Mouse (Mus musculus) E14TG2a.4 (cell line): ENCODE results near the gene Chid1.

ENCODE experiments used
- H3K27me3 ChIP-seq: 2 replicates; pipeline ENCODE4 v1.6.1; 2014; ENCODE audit warnings: low read length, control low read depth; ENCODE audit not compliant: insufficient read depth
- H3K36me3 ChIP-seq: 2 replicates; pipeline ENCODE4 v1.6.1; 2014; ENCODE audit warnings: low read length, control low read depth; ENCODE audit not compliant: insufficient read depth
- H3K4me1 ChIP-seq: replicated peaks from 2 replicates; pipeline ENCODE4 v1.6.1; 2014; ENCODE audit warnings: low read depth, low read length, control low read depth
- H3K4me3 ChIP-seq: replicated peaks from 2 replicates; pipeline ENCODE4 v1.5.1; 2014; ENCODE audit warnings: mild to moderate bottlenecking, low read length
- H3K9me3 ChIP-seq: 2 replicates; pipeline ENCODE4 v1.6.1; 2014; ENCODE audit warnings: low read length, control low read depth
- CTCF ChIP-seq: conservative IDR thresholded peaks from 2 replicates; pipeline ENCODE4 v1.5.1; 2014; ENCODE audit warnings: low read length
- NANOG ChIP-seq: IDR thresholded peaks from 2 replicates; pipeline ENCODE4 v1.6.1; 2014; ENCODE audit warnings: borderline replicate concordance, low read length, mixed read lengths
- POU5F1 ChIP-seq: IDR thresholded peaks from 2 replicates; pipeline ENCODE4 v1.6.1; 2014; ENCODE audit warnings: low read length, borderline replicate concordance

The Chid1 gene

GRCm38 (mm10) chr7:141475011-141475804 is 64.4 kb downstream of the Chid1 start, which contains the start of the genes Polr2l and Tspan4:
Polr2l (minus strand) TSS chr7:141475132.
Tspan4 (plus strand) TSS chr7:141475240.
- TF ChIP-seq POU5F1 (no peak), CTCF (no peak), NANOG (no peak)
- Histone ChIP-seq H3K9me3 (no peaks in the 10 kb centered on the region), H3K36me3 (peaks cover 36% of the 10 kb centered on the region), H3K4me1 (peaks cover 69% of the 10 kb centered on the region), H3K27me3 (peaks cover 19% of the 10 kb centered on the region), H3K4me3 (peak within 1 kb of the TSS; percentile 96)

GRCm38 (mm10) chr7:141474160-141474559 is 65.5 kb downstream of the Chid1 start:
- Histone ChIP-seq H3K9me3 (no peaks in the 10 kb centered on the region), H3K4me3 (peak overlapping the region; percentile 96), H3K4me1 (peaks cover 79% of the 10 kb centered on the region), H3K27me3 (peaks cover 15% of the 10 kb centered on the region), H3K36me3 (peaks cover 46% of the 10 kb centered on the region)
- TF ChIP-seq POU5F1, result no peak
- no peak for TF ChIP-seq NANOG
- no peak for TF ChIP-seq CTCF

DNA sequence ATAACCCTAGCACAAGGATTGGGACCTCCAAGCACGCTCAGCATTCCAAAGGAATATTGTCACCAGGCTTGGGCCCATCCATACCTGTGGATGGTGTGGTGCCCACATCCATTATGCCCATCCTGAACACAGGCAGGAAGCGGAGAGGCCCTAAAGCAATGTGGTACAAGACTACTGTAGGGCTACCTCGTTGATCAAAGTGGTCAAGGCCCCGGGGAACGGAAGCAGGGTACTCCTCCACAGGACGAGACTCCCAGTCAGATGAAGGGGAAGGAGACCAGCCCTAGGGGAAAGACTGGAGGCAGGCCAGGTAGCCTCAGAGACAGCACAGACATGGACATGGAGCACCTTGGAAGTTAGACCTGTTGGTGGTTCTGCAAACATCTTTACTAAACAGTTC is 66.9 kb downstream of the Chid1 start:
- Histone ChIP-seq H3K9me3 (no peaks in the 10 kb centered on the region), H3K4me3 (0 out of 2 replicates have a peak overlapping the region, but pooled peaks have one; percentile 96)
- TF ChIP-seq NANOG (no peak), CTCF (no peak), POU5F1 (no peak)

DNA sequence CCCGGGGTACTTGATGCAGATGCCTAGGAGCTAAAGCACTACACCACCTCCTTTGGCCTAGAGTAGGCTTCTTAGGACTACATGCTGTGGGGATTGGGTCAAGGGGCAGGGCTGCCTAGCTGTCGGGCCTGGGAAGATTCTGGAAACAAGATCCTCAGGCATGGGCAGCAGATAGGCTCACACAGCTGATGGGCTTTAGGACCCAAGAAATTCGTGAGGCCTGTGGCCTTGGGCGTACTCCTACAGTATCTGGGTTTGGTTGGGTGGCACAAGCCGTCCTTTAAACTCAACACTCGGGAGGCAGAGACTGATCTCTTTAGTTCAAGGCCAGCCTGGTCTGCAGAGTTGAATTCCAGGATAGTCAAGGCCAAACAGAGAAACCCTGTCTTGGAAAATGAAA is 67.4 kb downstream of the Chid1 start:
- no peak overlapping the region for H3K4me3 ChIP-seq
- peaks cover 84% of the 10 kb centered on the region for H3K4me1 ChIP-seq
- H3K27me3 ChIP-seq, result peaks cover 10% of the 10 kb centered on the region
- H3K9me3 ChIP-seq, result no peaks in the 10 kb centered on the region
- TF ChIP-seq NANOG (no peak), CTCF (no peak), POU5F1 (no peak)
- peaks cover 49% of the 10 kb centered on the region for H3K36me3 ChIP-seq

More for the DNA sequence above, 66.9 kb downstream of the Chid1 start:
- H3K36me3 ChIP-seq, result peaks cover 49% of the 10 kb centered on the region
- H3K4me1 ChIP-seq, result peaks cover 85% of the 10 kb centered on the region
- peaks cover 14% of the 10 kb centered on the region for H3K27me3 ChIP-seq

DNA sequence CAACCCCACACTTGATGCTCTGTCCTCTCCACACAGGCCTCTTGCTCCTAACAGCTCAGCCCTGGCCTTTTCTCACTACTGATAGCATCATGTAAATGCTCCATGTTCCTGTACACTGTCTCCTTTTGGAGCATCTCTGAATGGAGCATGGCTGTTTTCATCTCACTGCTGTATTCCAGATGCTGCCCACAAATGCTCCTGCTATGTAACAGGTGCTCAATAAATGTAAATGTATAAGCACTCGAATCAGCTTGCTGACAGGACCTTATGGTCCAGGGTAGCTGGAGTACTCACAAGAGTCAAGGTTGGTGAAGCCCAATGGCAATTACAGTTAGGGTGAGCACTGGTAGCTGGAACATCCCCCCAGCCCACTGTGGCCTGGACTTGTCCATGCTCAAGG is 68.4 kb downstream of the Chid1 start:
- peaks cover 49% of the 10 kb centered on the region for H3K36me3 ChIP-seq
- TF ChIP-seq CTCF, result no peak
- TF ChIP-seq POU5F1, result no peak
- TF ChIP-seq NANOG, result no peak
- no peak overlapping the region for H3K4me3 ChIP-seq
- peaks cover 83% of the 10 kb centered on the region for H3K4me1 ChIP-seq
- no peaks in the 10 kb centered on the region for H3K9me3 ChIP-seq
- peaks cover 9% of the 10 kb centered on the region for H3K27me3 ChIP-seq

DNA sequence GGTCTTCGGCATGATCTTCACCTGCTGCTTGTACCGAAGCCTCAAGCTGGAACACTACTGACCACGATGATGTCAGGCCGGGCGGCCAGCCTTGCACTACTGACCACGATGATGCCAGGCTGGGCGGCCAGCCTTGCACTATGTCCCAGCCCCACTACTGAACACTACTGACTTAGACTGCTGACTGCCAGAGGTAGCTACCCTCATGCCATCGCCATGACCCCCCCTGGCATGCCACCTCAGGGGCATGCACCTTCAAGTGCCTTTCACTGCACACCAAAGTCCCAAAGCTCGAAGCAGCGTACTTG is 69.1 kb downstream of the Chid1 start:
- Histone ChIP-seq H3K9me3 (no peaks in the 10 kb centered on the region), H3K4me3 (peak overlapping the region; percentile 93), H3K36me3 (peaks cover 49% of the 10 kb centered on the region), H3K27me3 (peaks cover 10% of the 10 kb centered on the region), H3K4me1 (peaks cover 83% of the 10 kb centered on the region)
- no peak for TF ChIP-seq POU5F1
- no peak for TF ChIP-seq CTCF

GRCm38 (mm10) chr7:141469901-141470636 is 69.6 kb downstream of the Chid1 start:
- TF ChIP-seq CTCF, result no peak
- peaks cover 14% of the 10 kb centered on the region for H3K27me3 ChIP-seq
- H3K36me3 ChIP-seq, result peaks cover 49% of the 10 kb centered on the region
- peak overlapping the region; percentile 93 for H3K4me3 ChIP-seq
- no peaks in the 10 kb centered on the region for H3K9me3 ChIP-seq
- H3K4me1 ChIP-seq, result peaks cover 88% of the 10 kb centered on the region

DNA sequence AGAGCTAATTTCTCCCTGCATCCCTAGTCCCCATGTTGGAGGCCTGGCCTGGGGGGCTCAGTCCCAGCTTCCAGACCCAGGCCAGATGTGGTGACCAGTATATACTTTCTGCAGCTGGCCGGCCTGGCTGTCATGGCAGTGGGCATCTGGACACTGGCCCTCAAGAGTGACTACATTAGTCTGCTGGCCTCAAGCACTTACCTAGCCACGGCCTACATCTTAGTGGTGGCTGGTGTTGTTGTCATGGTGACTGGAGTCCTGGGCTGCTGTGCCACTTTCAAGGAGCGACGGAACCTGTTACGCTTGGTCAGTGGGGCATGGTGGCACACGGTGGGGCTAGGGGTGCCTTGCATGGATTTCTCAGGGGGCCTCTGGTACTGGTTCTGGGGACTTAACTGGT is 70.3 kb downstream of the Chid1 start:
- Histone ChIP-seq H3K27me3 (peaks cover 21% of the 10 kb centered on the region), H3K9me3 (no peaks in the 10 kb centered on the region), H3K36me3 (peaks cover 49% of the 10 kb centered on the region), H3K4me3 (peak overlapping the region; percentile 93), H3K4me1 (peaks cover 95% of the 10 kb centered on the region)
- TF ChIP-seq CTCF, result no peak
